Comparison of ENCODE assay signal across 8 mouse cellular contexts in the genomic region with DNA sequence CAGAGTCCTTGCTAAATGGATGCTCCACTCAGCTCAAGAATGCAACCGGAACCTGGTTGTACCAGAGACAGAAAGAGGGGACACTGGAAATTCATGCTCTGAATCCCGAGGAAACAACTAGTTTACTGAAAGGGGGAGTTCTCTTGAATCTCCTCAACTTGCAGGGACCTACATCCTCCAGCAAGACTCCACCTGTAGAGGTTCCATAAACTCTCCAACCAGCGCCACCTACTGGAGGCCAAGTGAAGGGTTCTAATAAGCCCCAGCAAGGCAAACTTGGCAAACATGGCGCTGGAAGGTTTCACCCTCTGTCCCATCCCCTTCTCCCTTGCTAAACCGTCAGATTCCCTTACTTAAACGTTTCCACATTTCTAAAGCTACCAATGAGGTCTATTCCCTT.
DNase-seq lines count a peak whose midpoint lies in the region; ATAC-seq and TF ChIP-seq lines count a peak whose summit lies in the region.

No protein-coding gene starts in this region.

- intact Hi-C loops in gastrocnemius, adult 2 months (cut with DNase I) = no loop called here
- intact Hi-C loops in left cerebral cortex, adult 2 months (cut with DNase I) = no loop called here

- DNase-seq in gastrocnemius, adult 2 months = peak; percentile 61
- DNase-seq in gastrocnemius, adult 8-10 months (ENCODE audit: low spot score in 2 of 2) = no peak
- DNase-seq in ovary, postnatal 36 days (ENCODE audit: low spot score) = peak; percentile 21
- DNase-seq in ovary, adult 18-20 months (ENCODE audit: low spot score) = no peak
- DNase-seq in embryo, embryonic 10 days (ENCODE audit: low spot score) = peak; percentile 56
- DNase-seq in left cerebral cortex, adult 2 months (ENCODE audit: extremely low spot score in 1 of 2, low spot score in 2 of 2) = peak; percentile 43 to 50
- peak; percentile 25 for DNase-seq in right cerebral cortex, adult 18-20 months

- H3K27ac ChIP-seq in gastrocnemius, adult 2 months = no peak overlapping the region
- no peak overlapping the region for H3K27ac ChIP-seq in left cerebral cortex, adult 2 months

- no peak for ATAC-seq in inflammation-experienced regulatory T-cells, adult 6 months

- TF ChIP-seq CTCF in gastrocnemius, adult 2 months (IDR thresholded peaks at IDR 0.05) = peak; percentile 68
- peak; percentile 72 for TF ChIP-seq CTCF in left cerebral cortex, adult 2 months (IDR thresholded peaks at IDR 0.05)

- H3K4me3 ChIP-seq in gastrocnemius, adult 2 months = no peak overlapping the region
- no peak overlapping the region for H3K4me3 ChIP-seq in left cerebral cortex, adult 2 months

Comparison
In these comparisons a context has a peak if more than half of its experiments do, and no peak if none do; other contexts are left out.
1. DNase-seq: peak in gastrocnemius, adult 2 months (single experiment), ovary, postnatal 36 days (single experiment), embryo, embryonic 10 days (single experiment), left cerebral cortex, adult 2 months (2 of 2) and right cerebral cortex, adult 18-20 months (single experiment); none in gastrocnemius, adult 8-10 months (0 of 2) and ovary, adult 18-20 months (single experiment).